8 mouse cellular contexts compared by ENCODE assay signal in genomic region chrX:162828016-162828415, GRCm38 (mm10). TPM values are rescaled to one million over a fixed set of nuclear protein-coding genes. Genes with fewer than 3 reads are reported as not detected.
DNase-seq lines count a peak whose midpoint lies in the region; ATAC-seq and TF ChIP-seq lines count a peak whose summit lies in the region.

No protein-coding gene starts in this region.

- WGBS in kidney, postnatal 0 days: 46% methylated on average over 6 of the region's 6 CpGs
- 43% methylated on average over 6 of the region's 6 CpGs for WGBS in forebrain, embryonic 10.5 days
- WGBS in intestine, postnatal 0 days: 39% methylated on average over 6 of the region's 6 CpGs
- WGBS in midbrain, embryonic 12.5 days: 46% methylated on average over 6 of the region's 6 CpGs

- no peak for TF ChIP-seq CTCF in kidney, postnatal 0 days (IDR thresholded peaks at IDR 0.05; ENCODE audit: low read depth)
- TF ChIP-seq CTCF in intestine, postnatal 0 days (IDR thresholded peaks at IDR 0.05; ENCODE audit: low read depth): no peak

- H3K9ac ChIP-seq in kidney, postnatal 0 days (ENCODE audit: low read depth, low read length): no peak overlapping the region
- H3K9ac ChIP-seq in intestine, postnatal 0 days (ENCODE audit: low read depth, low read length): no peak overlapping the region
- H3K9ac ChIP-seq in midbrain, embryonic 12.5 days (replicated peaks): peak overlapping the region; percentile 56; the same call in 1 of the 2 replicates

- H3K27ac ChIP-seq in kidney, postnatal 0 days: no peak overlapping the region
- H3K27ac ChIP-seq in forebrain, embryonic 10.5 days: no peak overlapping the region
- H3K27ac ChIP-seq in intestine, postnatal 0 days (ENCODE audit: low read depth, low read length): no peak overlapping the region
- no peak overlapping the region for H3K27ac ChIP-seq in midbrain, embryonic 12.5 days (replicated peaks)

- no peak for ATAC-seq in kidney, postnatal 0 days (replicated peaks; ENCODE audit: low FRiP score, low read depth)
- no peak for ATAC-seq in intestine, postnatal 0 days
- no peak for ATAC-seq in midbrain, embryonic 12.5 days (ENCODE audit: low FRiP score, low read depth)

- peak overlapping the region; percentile 83 for H3K4me2 ChIP-seq in kidney, postnatal 0 days (ENCODE audit: low read length)
- H3K4me2 ChIP-seq in intestine, postnatal 0 days (replicated peaks; ENCODE audit: low read depth): peak overlapping the region; percentile 75
- peak overlapping the region; percentile 83 for H3K4me2 ChIP-seq in midbrain, embryonic 12.5 days (replicated peaks)

- H3K27me3 ChIP-seq in kidney, postnatal 0 days (ENCODE audit: insufficient read depth, low read length): no peaks in the 10 kb centered on the region
- peaks cover 27% of the 10 kb centered on the region for H3K27me3 ChIP-seq in forebrain, embryonic 10.5 days (ENCODE audit: poor library complexity, severe bottlenecking)
- H3K27me3 ChIP-seq in intestine, postnatal 0 days (replicated peaks; ENCODE audit: control insufficient read depth, insufficient read depth, low read length): no peaks in the 10 kb centered on the region
- H3K27me3 ChIP-seq in midbrain, embryonic 12.5 days: peaks cover 12% of the 10 kb centered on the region; the same call in 1 of the 2 replicates

- H3K9me3 ChIP-seq in kidney, postnatal 0 days (replicated peaks; ENCODE audit: low read length): no peaks in the 10 kb centered on the region
- no peaks in the 10 kb centered on the region for H3K9me3 ChIP-seq in forebrain, embryonic 10.5 days
- no peaks in the 10 kb centered on the region for H3K9me3 ChIP-seq in intestine, postnatal 0 days (ENCODE audit: control insufficient read depth)
- H3K9me3 ChIP-seq in midbrain, embryonic 12.5 days: no peaks in the 10 kb centered on the region

- DNase-seq in kidney, postnatal 0 days (ENCODE audit: low spot score): no peak
- no peak for DNase-seq in kidney, postnatal 10 days
- DNase-seq in forebrain, embryonic 10.5 days (ENCODE audit: extremely low spot score, low spot score): no peak
- DNase-seq in thymus, postnatal 10 days (ENCODE audit: low spot score in 2 of 2): no peak
- DNase-seq in testis, postnatal 10 days (ENCODE audit: low spot score): no peak
- no peak for DNase-seq in B cell, adult 2 months

- H3K36me3 ChIP-seq in kidney, postnatal 0 days (ENCODE audit: insufficient read depth, low read length): no peaks in the 10 kb centered on the region
- peaks cover 2% of the 10 kb centered on the region; the same call in 1 of the 2 replicates for H3K36me3 ChIP-seq in forebrain, embryonic 10.5 days (replicated peaks)
- H3K36me3 ChIP-seq in intestine, postnatal 0 days (ENCODE audit: control insufficient read depth, insufficient read depth): no peaks in the 10 kb centered on the region
- H3K36me3 ChIP-seq in midbrain, embryonic 12.5 days: no peaks in the 10 kb centered on the region

- H3K4me3 ChIP-seq in kidney, postnatal 0 days (replicated peaks; ENCODE audit: low read depth, low read length): peak overlapping the region; percentile 52; the same call in 1 of the 2 replicates
- H3K4me3 ChIP-seq in forebrain, embryonic 10.5 days: peak overlapping the region; percentile 68
- peak overlapping the region; percentile 52 for H3K4me3 ChIP-seq in intestine, postnatal 0 days (ENCODE audit: low read depth, low read length)
- peak overlapping the region; percentile 56 for H3K4me3 ChIP-seq in midbrain, embryonic 12.5 days

- H3K4me1 ChIP-seq in kidney, postnatal 0 days (replicated peaks; ENCODE audit: insufficient read depth, low read length): no peaks in the 10 kb centered on the region
- H3K4me1 ChIP-seq in forebrain, embryonic 10.5 days: peaks cover 11% of the 10 kb centered on the region
- H3K4me1 ChIP-seq in intestine, postnatal 0 days (replicated peaks; ENCODE audit: control insufficient read depth, insufficient read depth, low read length): no peaks in the 10 kb centered on the region
- 0 out of 2 replicates have a peak, but pooled peaks cover 4% of the 10 kb centered on the region for H3K4me1 ChIP-seq in midbrain, embryonic 12.5 days

RNA-seq across cellular contexts. Expression of gene Txlng, which starts 1.2 kb away (rescaled TPM):
- 11.9 TPM in 2 replicates for polyA plus RNA-seq in kidney, postnatal 0 days (2015; fragmentation: Nextera tagmentation; extraction: Ambion mirVana)
- polyA plus RNA-seq in forebrain, embryonic 10.5 days (2016; fragmentation: Nextera tagmentation; extraction: Ambion mirVana): 16.9 and 18.1 TPM in 2 replicates
- polyA plus RNA-seq in intestine, postnatal 0 days (2015; fragmentation: Nextera tagmentation; extraction: Ambion mirVana): 5.7 and 6.7 TPM in 2 replicates
- polyA plus RNA-seq in midbrain, embryonic 12.5 days (2016; fragmentation: Nextera tagmentation; extraction: Ambion mirVana): 18.6 and 18.7 TPM in 2 replicates
